ENCODE assay signal across 10 mouse cellular contexts in the genomic region with DNA sequence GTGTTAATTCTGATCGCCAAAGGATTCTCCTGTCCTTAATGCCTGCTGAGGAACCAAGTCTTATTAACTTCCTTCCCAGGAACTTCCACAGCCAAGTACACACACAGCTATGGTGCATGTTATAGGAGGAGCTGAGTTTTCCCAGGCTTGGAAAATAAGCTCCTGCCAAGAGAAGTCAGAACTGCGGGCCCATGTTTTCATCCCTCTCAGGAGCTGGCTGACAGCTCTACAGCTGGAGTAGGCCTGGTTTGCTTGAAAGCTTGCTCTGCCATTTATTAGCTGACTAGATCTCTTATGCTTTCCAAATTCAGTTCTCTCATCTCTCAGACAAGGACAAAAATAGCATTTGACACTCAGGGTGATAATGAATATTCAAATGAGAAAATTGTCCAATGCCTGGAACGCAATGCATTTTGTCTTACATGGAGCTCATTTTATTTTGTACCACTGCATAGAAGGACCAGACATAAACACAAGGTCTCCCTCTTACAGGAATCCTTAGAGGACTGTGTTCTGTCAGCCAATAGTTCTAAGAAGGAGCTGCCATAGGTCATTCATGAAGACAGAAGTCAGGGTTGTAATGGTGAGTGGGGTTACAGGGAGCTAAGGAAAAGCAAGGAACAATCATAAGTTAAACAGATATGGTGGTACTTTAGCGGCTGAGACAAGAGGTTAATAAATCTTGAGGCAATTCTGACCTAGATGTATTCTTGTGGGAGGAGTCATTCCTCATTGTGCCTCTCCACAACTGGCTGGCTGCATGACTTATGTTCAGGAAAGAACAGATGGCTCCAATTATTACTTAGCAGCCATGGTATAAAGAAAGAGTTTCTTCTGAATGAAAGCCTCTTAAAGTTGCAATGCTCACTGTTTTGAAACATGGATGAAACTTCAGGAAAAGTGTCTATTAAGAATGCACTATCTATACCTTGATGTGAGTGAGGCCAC.
DNase-seq lines count a peak whose midpoint lies in the region; ATAC-seq lines count a peak whose summit lies in the region.
"Had no signal": no experiment of that assay in that cellular context is flagged by ENCODE, and none has a peak within 500 bp of the region (broad histone marks: within the 10 kb centered on the region; RNA-seq: fewer than 3 reads in every experiment).

No protein-coding gene starts in this region.

- ATAC-seq in midbrain, embryonic 13.5 days: no peak
- no peak for ATAC-seq in midbrain, embryonic 11.5 days (ENCODE audit: low FRiP score)
- 0 out of 2 replicates have a peak, but pooled peaks have one; percentile 24 for ATAC-seq in neural tube, embryonic 15.5 days (ENCODE audit: low FRiP score)

- H3K36me3 ChIP-seq in midbrain, embryonic 13.5 days: no peaks in the 10 kb centered on the region
- H3K36me3 ChIP-seq in midbrain, embryonic 11.5 days (ENCODE audit: control insufficient read depth, insufficient read depth, low read length): no peaks in the 10 kb centered on the region
- H3K36me3 ChIP-seq in neural tube, embryonic 15.5 days: no peaks in the 10 kb centered on the region

- peak; percentile 4 for DNase-seq in gastrocnemius, postnatal 10 days
- no peak for DNase-seq in gastrocnemius, postnatal 36 days
- DNase-seq in midbrain, embryonic 11.5 days (ENCODE audit: low spot score, missing footprints): no peak
- DNase-seq in forelimb bud, embryonic 11.5 days (ENCODE audit: low read depth, low spot score): peak; percentile 32
- DNase-seq in ovary, postnatal 36 days (ENCODE audit: low spot score): no peak
- no peak for DNase-seq in T-cell, adult 2 months (ENCODE audit: low spot score)
- DNase-seq: right cerebral cortex, postnatal 14 days had no signal

- no peaks in the 10 kb centered on the region for H3K27me3 ChIP-seq in midbrain, embryonic 13.5 days
- no peaks in the 10 kb centered on the region for H3K27me3 ChIP-seq in midbrain, embryonic 11.5 days (ENCODE audit: control insufficient read depth, insufficient read depth, low read length)
- H3K27me3 ChIP-seq in neural tube, embryonic 15.5 days (replicated peaks): no peaks in the 10 kb centered on the region

- no peak overlapping the region for H3K9ac ChIP-seq in midbrain, embryonic 13.5 days (replicated peaks)
- no peak overlapping the region for H3K9ac ChIP-seq in midbrain, embryonic 11.5 days (ENCODE audit: low read length)
- H3K9ac ChIP-seq in neural tube, embryonic 15.5 days (replicated peaks): no peak overlapping the region

- peaks cover 7% of the 10 kb centered on the region; the same call in 1 of the 2 replicates for H3K4me1 ChIP-seq in midbrain, embryonic 13.5 days (replicated peaks)
- no peaks in the 10 kb centered on the region for H3K4me1 ChIP-seq in midbrain, embryonic 11.5 days (ENCODE audit: control insufficient read depth, insufficient read depth, low read length)
- no peaks in the 10 kb centered on the region for H3K4me1 ChIP-seq in neural tube, embryonic 15.5 days

- H3K9me3 ChIP-seq in midbrain, embryonic 13.5 days: no peaks in the 10 kb centered on the region
- H3K9me3 ChIP-seq in midbrain, embryonic 11.5 days (ENCODE audit: control insufficient read depth, low read length): no peaks in the 10 kb centered on the region
- H3K9me3 ChIP-seq in neural tube, embryonic 15.5 days (replicated peaks): no peaks in the 10 kb centered on the region

- H3K4me3 ChIP-seq in midbrain, embryonic 13.5 days (replicated peaks): no peak overlapping the region
- no peak overlapping the region for H3K4me3 ChIP-seq in midbrain, embryonic 11.5 days (ENCODE audit: low read depth, low read length)
- no peak overlapping the region for H3K4me3 ChIP-seq in neural tube, embryonic 15.5 days (replicated peaks)

- intact Hi-C loops in gastrocnemius, postnatal 36 days (cut with DNase I): no loop called here

- no peak overlapping the region for H3K4me2 ChIP-seq in midbrain, embryonic 13.5 days (replicated peaks)
- no peak overlapping the region for H3K4me2 ChIP-seq in midbrain, embryonic 11.5 days
- no peak overlapping the region for H3K4me2 ChIP-seq in neural tube, embryonic 15.5 days

- peak overlapping the region; percentile 21; the same call in 1 of the 2 replicates for H3K27ac ChIP-seq in midbrain, embryonic 13.5 days
- H3K27ac ChIP-seq in midbrain, embryonic 11.5 days (ENCODE audit: low read depth, low read length): no peak overlapping the region
- no peak overlapping the region for H3K27ac ChIP-seq in neural tube, embryonic 15.5 days (replicated peaks)
- H3K27ac ChIP-seq: macrophage had no signal

- WGBS in midbrain, embryonic 13.5 days: 75% methylated on average over 4 of the region's 4 CpGs
- 82% methylated on average over 4 of the region's 4 CpGs for WGBS in midbrain, embryonic 11.5 days
- 48% methylated on average over 4 of the region's 4 CpGs for WGBS in neural tube, embryonic 15.5 days

Comparison
In these comparisons a context has a peak if more than half of its experiments do, and no peak if none do; other contexts are left out.
1. DNase-seq: peak in gastrocnemius, postnatal 10 days (single experiment) and forelimb bud, embryonic 11.5 days (single experiment); none in gastrocnemius, postnatal 36 days (0 of 2), midbrain, embryonic 11.5 days (single experiment), ovary, postnatal 36 days (single experiment) and T-cell, adult 2 months (single experiment).